Mouse (Mus musculus) naive thymus-derived CD4-positive, alpha-beta T cell, adult 2 months (primary cell): ENCODE results near the gene Hspb3.

Experiments used
- DNase-seq: peaks from one replicate; pipeline ENCODE4 v3.0.0-alpha.2; 2011; ENCODE audit warnings: low read depth

Gene Hspb3

DNA sequence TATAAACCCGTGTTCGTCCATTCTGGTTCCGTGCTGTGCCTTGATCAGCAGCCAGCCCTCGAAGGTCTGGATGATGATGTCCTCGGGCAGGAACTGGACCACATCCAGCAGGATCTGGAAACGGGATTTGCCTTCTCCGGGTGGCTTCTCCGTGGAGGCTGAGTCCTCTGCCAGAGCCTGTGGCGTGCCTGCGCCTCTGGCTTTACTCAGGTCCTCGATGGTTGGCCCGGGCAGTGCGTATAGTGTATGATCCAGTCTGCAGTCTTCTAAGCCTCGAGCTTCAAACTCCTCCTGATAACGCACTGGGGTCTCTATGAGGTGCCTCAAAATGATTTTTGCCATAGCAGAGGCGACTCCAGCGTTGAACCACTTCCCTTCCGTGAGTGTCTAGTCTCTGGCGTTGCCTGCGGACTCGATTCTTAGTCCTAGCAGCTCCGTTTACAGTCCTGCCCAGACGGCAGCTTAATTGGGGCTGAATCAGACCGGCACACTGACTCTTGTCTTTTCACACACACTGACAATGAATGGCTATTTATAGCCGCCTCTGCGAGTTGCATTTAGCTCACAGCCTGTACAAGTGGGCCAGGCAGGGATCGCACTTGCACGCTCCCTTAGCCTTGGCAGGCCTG lies at the start of gene Hspb3:
TSS of gene Hspb3 (minus strand) at position 526 of the 629 bp plus-strand sequence.
- DNase-seq, result no peak

DNA sequence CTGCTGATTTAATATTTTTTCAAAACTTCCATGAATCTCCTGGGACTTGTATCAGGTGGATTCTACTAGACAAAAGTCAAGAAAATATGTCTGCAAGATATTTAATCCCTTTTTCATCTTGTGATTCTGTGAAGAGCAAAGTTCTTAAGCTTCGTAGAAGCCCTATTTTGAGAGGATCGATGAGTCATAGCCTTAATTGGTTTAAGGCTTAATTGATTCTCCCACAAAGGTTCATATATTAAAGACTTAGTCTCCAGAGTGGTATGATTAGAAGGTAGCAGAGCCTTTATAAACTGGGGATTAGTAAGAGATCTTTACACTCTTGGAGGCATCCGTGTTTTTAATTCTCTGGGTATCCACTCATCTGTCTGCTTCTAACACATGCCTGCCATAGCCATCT lies 49.7 kb upstream of the Hspb3 start:
- no peak for DNase-seq

DNA sequence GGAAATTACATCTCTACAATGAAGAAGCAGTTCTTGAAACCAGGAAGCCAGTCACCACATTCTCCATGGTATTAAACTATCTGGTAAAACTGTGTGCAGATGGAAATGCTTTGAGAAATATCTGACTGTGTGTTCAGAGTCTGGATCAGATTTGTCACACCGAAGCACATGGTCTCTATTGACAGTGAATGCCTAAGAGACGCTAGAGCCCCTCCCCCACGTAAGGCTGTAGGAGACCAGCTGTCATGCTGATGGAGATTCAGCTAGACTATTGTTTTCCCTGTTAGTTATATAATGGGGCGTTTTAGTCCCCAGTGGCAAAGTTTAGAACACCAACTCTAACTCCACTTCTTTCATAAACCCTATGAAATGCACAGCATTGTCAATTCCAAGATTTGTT lies 42.7 kb upstream of the Hspb3 start:
- DNase-seq, result no peak

DNA sequence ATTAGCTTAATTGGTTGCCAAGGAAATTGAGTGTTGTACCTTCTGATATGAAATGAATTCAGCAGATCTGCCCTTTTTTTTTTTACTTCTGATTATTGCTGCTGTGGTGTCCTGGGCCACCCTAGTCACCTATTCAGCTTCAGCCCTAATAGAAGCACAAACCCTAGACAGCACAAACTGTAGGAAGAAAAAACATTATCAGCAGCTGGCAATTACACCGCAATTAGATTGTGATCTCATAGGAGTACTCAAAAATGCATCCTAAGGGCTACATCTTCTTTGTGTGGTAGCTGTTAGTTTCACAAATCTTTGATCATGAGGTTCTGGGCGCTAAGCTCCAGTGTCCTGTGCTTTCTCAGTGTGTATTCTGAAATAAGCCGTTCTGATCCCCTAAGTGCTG lies 37.7 kb upstream of the Hspb3 start:
- no peak for DNase-seq

DNA sequence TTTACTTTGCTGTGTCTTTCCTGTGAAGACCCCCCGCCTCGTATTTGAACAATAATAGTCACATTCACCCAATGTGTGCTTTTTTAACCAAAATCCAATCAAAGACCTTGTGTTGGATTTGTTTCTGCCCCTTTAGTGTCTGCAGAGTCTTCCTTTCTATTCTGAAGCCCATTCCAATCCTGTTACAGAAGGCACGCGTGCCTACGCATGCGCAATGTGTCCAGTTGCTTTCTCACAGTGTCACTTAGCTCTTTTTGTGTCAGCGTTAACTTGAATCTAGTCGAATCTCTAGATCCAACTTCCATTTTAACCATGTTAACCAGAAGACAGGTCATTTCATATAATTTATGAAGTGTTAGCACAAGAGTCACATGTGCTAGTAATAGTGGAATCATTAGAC lies 36.5 kb upstream of the Hspb3 start:
- DNase-seq, result no peak

DNA sequence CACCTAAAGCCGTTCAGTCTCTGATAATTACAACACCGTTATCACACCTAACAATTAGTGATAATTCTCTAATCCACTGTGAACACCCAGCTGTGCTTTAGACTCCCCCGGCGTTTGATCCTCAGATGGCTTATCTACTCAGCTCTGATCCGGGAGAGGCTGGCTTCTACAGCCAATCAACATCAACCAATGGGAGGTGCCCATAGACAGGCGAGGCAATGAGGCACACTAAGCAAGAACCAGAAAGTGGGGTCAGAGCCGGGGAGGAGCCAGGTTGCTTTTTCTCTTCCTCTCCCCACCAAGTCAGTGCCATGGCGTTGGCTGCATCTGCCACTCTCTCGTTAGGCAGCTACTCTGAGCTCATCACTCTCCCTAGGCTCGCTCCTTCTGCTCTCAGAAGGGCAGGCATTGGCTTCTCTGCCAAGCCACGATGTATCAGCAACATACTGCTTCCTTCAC lies 36.0 kb upstream of the Hspb3 start:
- DNase-seq, result no peak

DNA sequence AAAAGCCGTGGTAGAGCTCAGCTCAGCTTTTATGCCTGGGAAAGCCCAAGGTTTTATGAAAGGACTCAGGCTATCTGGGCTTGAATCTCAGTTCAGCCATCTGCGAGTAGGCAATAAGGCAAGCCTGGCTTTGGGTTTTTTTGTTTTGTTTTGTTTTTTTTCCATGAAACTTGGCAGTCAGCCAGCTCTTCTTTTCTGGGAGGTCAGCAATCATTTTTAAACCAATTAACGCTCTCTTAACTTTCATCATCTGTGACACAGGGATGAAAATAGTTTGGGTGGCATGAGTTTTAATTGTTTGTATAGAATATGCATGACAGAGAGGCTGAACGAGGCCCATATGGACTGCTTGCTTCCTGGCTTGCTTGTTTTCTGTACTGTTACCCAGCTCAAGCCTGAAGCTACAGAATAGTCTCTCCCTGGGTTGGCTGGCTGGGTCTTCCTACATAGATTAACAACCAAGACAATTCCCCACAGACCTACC lies 33.4 kb upstream of the Hspb3 start:
- no peak for DNase-seq

DNA sequence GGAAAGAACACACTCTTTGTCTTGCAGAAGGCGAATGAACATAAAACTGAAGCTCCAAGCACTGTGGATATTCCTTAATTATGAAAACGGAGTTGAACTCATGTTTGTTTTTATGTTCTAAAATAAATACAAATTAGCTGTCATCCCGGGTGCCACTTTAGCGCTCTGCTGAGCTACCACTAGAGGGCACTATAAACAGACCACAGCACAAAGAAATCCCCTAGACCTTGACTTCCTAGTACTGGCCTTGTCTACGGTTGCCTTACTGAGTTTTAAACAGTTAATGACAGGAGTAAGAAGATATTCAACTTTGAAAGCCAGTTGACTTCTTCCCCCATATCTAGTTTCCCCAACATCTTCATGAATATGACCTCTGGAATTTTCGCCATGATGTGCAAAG lies 29.9 kb upstream of the Hspb3 start:
- peak; percentile 71 for DNase-seq

DNA sequence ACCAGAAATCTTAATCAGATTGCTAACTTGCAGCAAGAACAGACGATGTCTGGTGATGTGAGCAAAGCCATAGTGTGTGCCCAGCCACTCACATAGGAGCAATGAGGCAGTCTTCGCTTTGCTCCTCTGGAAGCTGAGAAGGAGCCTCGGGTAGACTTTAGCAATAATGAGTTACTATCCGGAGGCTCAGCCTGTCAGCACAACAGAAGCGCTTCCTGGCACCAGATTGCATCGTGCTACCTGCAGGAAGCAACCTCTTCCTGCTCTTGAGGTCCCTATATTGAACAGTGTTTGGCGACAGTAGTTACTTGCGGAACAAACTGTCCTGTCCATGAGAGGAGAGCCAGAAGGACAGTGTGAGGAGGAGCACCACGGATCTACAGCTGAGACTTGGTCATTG lies 28.2 kb upstream of the Hspb3 start:
- DNase-seq, result peak; percentile 9

DNA sequence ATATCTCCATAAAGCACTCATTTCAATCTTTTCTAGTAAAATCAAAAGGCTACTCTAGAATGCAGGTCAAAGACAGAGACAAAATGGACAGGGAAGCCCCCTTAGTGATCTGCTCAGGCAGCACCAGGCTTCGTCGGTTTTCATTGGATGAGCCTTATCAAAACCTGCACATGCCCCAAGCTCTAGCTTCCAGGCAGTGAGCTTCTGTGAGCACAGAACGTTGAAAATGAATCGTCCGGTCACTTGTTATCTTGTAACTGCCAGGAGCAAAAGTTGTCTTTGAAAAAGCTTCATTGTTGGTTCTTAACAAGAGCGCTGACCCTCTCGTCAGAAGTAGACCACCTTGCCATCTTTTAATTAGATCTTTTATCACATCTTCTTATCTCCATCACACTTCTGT lies 26.4 kb upstream of the Hspb3 start:
- DNase-seq, result no peak

DNA sequence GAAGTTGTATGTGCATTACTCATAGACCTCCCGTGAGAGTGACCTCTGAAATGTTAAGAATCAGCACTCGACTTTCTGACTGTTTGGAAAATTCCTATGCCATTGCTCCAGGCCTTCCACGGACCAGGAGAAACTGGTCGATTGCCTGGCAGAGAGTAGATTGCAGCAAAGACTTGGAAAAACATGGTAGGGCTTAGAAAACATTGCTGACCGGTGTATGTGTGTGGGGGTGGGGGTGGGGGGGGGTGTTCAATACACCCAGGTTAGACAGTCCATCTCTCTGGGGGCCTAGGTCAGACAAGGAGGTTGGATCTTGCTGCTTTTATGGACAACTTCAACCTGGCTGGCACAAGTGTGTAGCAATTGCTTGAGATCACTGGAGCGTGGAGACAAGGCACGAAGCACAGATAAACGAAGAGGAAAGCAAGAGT lies 23.2 kb upstream of the Hspb3 start:
- DNase-seq, result no peak

DNA sequence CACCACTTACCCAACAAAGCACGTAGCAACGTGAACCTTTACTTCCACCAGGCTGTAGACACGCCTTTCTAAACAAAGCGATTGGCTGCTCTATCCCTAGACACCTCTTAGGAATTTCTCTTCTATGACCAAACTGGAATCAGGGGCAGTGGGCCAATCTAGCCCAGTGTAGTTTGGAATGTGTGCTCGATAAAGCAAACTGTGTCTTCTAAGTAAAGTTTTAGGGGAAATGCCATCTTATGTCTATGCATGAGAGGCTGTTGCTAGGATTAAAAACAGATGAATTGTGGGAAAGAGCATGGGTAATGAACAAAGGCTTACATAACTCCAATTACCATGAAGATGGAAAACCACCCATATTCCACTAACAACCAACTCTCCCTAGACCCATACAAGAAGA lies 19.3 kb upstream of the Hspb3 start:
- DNase-seq, result no peak

DNA sequence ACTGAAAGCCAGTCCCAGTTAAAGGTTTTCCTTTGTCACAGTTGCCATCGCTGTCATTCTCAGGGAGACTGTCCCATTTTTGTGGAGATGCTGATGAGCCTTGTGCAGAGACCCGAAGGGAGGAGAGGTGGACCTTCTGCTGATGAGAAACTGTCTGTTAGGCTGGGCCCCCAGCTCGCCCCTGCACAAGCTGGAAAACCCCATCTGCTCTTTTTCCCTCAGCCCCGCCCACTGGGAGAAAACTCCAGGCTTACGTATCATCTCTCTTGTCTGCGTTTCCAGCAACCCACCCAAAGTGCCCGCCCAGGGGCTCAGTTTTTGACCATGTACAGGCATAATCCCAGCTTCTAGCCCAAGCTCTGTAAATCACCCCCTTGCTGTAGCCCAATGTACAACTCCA lies 17.2 kb upstream of the Hspb3 start:
- DNase-seq, result no peak

DNA sequence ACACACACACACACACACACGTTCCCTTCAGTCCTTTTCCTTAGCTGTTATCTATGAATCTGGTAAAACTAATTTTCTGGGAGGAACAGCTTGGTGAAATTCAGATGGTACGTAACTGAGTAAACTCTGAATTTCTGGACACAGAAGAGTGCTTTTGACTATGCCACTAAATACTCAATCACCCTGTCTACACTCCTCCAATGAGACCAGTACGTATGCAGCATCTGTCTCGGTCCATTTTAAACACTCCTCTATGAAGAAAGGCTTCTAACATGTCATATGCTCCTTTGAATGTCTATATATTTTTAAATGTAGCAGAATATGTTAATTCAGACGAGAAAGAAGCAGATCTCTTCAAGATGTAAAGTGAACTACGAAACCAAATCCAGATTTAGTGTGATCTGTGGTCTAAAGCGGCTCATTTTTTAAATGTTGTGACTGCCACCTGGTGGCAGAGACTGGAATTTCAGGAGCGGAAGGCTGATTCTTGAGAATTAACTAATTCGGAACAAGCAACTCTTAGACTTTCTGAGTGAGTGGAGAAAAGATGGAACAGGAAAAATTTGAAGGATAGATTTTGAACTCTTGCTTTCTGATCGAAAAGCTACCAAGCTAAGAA lies 6.1 kb upstream of the Hspb3 start:
- DNase-seq, result peak; percentile 83

DNA sequence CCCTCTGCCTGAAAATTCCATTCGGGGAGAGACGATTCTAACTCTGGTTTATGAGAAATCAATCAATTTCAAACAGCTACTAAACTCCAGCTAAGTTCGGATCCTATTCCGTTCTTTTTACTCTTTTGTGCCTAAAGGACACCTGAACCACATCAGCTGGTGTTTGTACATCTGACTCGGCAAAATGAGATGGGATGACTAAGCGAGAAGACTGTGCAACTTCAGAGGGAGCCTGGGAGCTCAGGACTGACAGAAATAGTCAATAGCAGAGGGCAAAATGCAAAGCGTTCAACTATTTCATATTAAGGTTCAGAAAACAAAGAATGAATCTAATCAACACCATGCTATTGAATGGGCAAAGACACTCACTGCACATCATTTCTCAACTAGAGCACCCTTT lies 407 bp upstream of the Hspb3 start:
- no peak for DNase-seq

DNA sequence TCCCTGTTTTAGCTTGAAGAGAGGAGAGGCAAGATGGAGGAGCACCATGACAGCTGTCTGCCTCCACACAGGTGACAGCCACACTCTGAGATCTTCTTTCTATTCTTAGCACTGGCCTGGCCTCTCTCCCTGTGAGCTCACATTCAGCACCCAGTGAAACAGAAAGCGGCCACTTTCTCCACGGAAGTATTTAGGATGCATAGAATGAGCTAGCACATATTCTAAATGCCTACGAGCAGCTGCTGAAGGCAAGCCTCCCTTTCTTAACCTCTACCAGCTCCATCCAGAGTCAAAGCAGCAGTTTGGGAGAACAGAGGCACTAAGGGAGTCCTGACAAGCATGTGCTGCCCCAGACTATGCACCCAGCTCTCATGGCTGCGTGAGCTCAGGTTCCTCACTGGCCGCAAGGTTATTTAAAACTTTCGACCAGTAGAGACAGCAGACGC lies 1.6 kb downstream of the Hspb3 start:
- DNase-seq, result no peak

DNA sequence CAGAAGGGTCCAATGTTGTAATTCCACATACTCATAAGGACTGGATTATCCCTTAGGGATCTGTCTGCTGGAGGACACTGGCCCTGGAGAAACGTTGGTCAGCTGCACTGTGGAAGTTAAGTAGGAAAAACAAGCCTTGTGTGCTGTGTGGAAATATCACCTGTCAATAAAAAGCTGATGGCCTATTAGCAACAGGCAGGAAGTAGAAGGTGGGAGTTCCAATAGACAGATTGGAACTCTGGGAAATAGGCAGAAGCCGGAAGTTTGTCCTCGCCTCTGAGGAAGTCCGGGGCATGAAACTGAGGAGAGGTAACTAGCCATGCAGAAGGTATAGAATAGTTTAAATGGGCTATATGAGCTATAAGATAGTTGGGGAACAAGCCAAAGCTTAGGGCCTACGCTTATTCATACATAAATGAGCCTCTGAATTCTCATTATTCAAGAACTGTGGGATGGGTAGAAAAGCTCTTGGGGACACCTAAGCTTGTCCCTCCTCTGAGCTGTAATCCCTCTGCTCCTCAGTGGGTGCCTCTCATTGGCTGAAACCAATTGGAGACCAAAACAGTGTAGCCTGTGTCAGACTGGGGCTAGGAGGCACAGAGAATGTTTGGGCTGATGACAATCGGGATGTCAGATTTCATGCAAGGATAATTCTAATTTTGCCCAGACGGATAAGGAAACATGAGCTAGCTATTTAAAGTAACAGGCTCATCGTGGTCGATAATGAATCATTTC lies 2.7 kb downstream of the Hspb3 start:
- no peak for DNase-seq

DNA sequence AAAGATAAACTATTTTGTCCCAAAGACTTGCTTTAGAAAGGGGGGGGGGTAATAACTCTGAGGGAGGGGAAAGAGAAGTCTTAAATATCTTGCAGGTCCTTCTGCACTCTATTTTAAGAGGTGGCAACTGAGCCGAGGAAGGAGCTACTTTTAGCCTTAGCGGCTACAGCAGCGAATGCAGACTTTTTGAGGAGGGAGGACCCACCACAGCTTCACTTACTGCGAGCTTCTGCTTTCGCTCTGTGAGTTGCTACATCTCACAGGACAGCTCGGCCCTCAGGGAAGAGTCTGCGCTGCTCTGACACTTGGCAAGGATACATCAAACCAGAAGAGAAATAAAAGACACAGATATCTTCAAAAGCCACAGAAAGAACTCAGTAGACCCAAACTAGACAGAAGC lies 6.3 kb downstream of the Hspb3 start:
- DNase-seq, result no peak

DNA sequence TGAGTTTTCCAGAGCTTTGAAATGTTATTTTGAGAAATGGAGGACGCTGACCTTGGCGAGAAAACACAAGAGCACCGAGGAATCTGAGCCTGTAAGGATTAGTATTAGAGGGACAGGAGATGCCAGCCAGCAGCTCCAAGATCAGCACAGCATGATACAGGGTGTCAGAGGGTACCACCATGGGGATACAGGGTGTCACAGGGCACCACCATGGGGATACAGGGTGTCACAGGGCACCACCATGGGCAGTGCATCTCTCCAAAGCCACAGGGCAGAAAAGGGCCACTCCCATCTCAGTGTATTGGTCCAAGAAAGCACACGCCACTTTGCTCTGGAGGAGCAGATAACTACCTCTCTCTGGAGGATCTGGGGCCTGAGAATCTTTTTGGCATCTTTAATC lies 6.8 kb downstream of the Hspb3 start:
- DNase-seq, result no peak

DNA sequence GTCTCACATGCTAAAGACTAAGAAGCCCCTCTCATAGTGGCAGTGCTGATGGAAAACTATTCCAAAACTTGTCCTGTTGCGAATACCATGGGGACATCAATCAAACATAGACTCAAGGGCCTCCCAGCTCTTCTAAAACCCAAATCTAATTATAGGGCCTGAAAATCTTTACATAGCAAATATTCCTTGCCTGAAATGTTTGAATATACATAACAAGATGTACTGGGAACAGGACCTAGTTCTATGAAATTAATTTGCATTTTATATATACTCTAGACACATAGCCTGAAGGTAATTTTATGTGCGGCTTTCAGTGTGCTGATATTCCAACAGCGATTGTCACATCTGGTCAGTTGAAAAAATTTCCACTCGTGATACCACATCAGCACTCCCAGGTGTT lies 8.0 kb downstream of the Hspb3 start:
- no peak for DNase-seq

DNA sequence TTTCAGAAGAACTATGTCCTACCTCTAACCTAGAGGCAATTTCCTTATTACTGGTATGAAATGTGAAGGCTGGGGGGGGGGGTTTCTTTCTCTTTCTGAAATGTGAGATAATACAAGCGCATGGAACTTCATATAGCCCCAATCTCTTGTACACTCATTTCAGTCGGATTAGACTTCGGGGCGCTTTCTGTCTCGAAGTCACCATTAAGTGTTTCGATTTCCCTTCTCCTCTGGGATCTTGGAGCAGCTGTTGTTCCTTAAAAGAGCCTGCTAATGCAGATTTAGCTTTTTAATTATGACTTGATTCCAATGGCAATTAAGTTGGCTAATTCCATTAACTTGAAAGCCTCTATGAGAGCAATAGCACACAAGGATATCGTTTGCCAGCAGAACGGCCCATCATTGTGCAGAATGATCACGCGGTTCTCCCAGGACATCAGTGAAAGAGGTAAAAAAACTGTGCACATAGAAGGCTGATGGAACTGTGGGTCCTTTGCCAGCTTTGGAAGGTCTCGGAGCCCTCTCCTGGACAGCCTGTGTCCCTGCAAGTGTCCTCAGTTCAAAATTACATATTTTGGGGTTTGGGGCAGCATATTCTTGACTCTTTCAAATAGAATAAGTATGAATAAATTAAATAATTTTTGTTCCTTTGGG lies 22.4 kb downstream of the Hspb3 start:
- DNase-seq, result no peak

DNA sequence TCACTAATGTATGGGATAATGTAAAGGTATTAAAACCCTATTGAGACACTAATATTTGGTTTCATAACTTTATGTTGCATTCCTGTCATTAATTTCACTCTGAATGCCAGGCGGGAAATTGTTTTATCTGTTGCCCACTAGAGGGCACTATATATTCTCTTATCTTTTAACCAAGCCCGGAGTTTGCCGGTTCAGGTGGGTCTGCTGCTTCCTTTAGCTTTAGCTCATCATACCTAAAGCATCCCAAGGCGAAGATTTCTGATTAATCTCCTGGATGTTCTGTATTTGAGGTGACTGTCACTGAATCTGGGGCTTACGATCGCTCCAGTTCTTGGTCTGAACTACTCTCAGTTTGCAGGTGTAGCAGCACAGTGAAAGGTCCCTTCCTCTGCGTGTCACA lies 24.6 kb downstream of the Hspb3 start:
- peak; percentile 73 for DNase-seq

DNA sequence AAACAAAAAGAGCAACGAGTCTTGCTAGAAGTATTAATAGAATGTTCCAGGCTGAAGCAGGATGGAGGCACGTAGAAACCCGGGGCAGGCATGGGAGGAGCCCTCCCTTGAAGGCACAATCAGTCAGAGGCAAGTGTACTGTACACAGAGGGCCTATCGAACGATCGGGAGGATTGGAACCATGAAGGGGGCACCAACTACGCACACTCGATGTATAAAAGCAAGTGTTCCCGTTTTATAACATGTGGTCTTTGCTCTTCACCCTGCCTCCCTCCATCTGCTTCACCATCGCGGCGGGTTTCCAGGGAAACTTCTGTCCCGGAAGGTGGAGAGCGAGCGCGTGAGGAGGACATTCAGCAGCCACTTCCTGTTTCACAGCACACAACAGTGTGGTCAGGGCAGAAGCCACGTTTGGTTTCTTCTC lies 27.7 kb downstream of the Hspb3 start:
- DNase-seq, result peak; percentile 61
